Mouse (Mus musculus): ENCODE results near the gene Frem2. TPM values are rescaled to one million over a fixed set of nuclear protein-coding genes. Genes with fewer than 3 reads are reported as not detected.

The Frem2 gene
- polyA plus RNA-seq, 1 experiment from 2014 or later = 1.1 TPM

- no peak for ATAC-seq (replicated peaks)
- no peaks in the 10 kb centered on the region for H3K4me1 ChIP-seq
- no peak overlapping the region for H3K4me2 ChIP-seq (replicated peaks)
- no peaks in the 10 kb centered on the region for H3K9me3 ChIP-seq
- H3K36me3 ChIP-seq = no peaks in the 10 kb centered on the region
- H3K27ac ChIP-seq (replicated peaks) = no peak overlapping the region
- H3K4me3 ChIP-seq = no peak overlapping the region
- H3K9ac ChIP-seq (replicated peaks) = no peak overlapping the region
- no peaks in the 10 kb centered on the region for H3K27me3 ChIP-seq
- WGBS = 90% methylated on average over 6 of the region's 6 CpGs
Measured at GRCm38 (mm10) chr3:53532091-53532490, 125.1 kb downstream of the Frem2 start.

GRCm38 (mm10) chr3:53530305-53530704 is 126.8 kb downstream of the Frem2 start:
- Histone ChIP-seq H3K4me2 (replicated peaks) (no peak overlapping the region), H3K27ac (replicated peaks) (no peak overlapping the region), H3K9me3 (no peaks in the 10 kb centered on the region), H3K36me3 (no peaks in the 10 kb centered on the region), H3K4me1 (no peaks in the 10 kb centered on the region), H3K4me3 (no peak overlapping the region), H3K9ac (replicated peaks) (no peak overlapping the region), H3K27me3 (0 out of 2 replicates have a peak, but pooled peaks cover 3% of the 10 kb centered on the region)
- WGBS = 87% methylated on average over 6 of the region's 6 CpGs
- ATAC-seq (replicated peaks) = no peak

GRCm38 (mm10) chr3:53525737-53526136 is 131.4 kb downstream of the Frem2 start:
- H3K4me1 ChIP-seq = no peaks in the 10 kb centered on the region
- peak overlapping the region; percentile 40 for H3K4me3 ChIP-seq
- H3K27me3 ChIP-seq = 0 out of 2 replicates have a peak, but pooled peaks cover 3% of the 10 kb centered on the region
- H3K4me2 ChIP-seq (replicated peaks) = peak overlapping the region; percentile 56
- 0 out of 2 replicates have a peak overlapping the region, but pooled peaks have one; percentile 29 for H3K9ac ChIP-seq (replicated peaks)
- H3K27ac ChIP-seq (replicated peaks) = no peak overlapping the region
- no peaks in the 10 kb centered on the region for H3K36me3 ChIP-seq
- no peaks in the 10 kb centered on the region for H3K9me3 ChIP-seq
- WGBS = 20% methylated on average over 21 of the region's 21 CpGs
- ATAC-seq (replicated peaks) = peak; percentile 88

GRCm38 (mm10) chr3:53522794-53523193 is 134.4 kb downstream of the Frem2 start:
- Histone ChIP-seq H3K9ac (replicated peaks) (no peak overlapping the region), H3K36me3 (no peaks in the 10 kb centered on the region), H3K4me1 (no peaks in the 10 kb centered on the region), H3K9me3 (no peaks in the 10 kb centered on the region), H3K27me3 (0 out of 2 replicates have a peak, but pooled peaks cover 3% of the 10 kb centered on the region), H3K4me2 (replicated peaks) (no peak overlapping the region), H3K4me3 (no peak overlapping the region), H3K27ac (replicated peaks) (no peak overlapping the region)
- WGBS = 57% methylated on average over 10 of the region's 10 CpGs
- no peak for ATAC-seq (replicated peaks)

- Histone ChIP-seq H3K9me3 (no peaks in the 10 kb centered on the region), H3K4me1 (no peaks in the 10 kb centered on the region), H3K4me3 (no peak overlapping the region), H3K27me3 (no peaks in the 10 kb centered on the region), H3K9ac (replicated peaks) (no peak overlapping the region), H3K4me2 (replicated peaks) (no peak overlapping the region), H3K27ac (replicated peaks) (no peak overlapping the region), H3K36me3 (no peaks in the 10 kb centered on the region)
- ATAC-seq (replicated peaks) = 0 out of 2 replicates have a peak, but pooled peaks have one; percentile 19
- 85% methylated on average over 4 of the region's 4 CpGs for WGBS
Measured at GRCm38 (mm10) chr3:53514221-53515065, 142.7 kb downstream of the Frem2 start.

GRCm38 (mm10) chr3:53513096-53513495 is 144.1 kb downstream of the Frem2 start:
- 70% methylated on average over 5 of the region's 5 CpGs for WGBS
- no peak for ATAC-seq (replicated peaks)
- Histone ChIP-seq H3K27ac (replicated peaks) (no peak overlapping the region), H3K4me2 (replicated peaks) (no peak overlapping the region), H3K9ac (replicated peaks) (no peak overlapping the region), H3K27me3 (no peaks in the 10 kb centered on the region), H3K4me1 (no peaks in the 10 kb centered on the region), H3K36me3 (no peaks in the 10 kb centered on the region), H3K9me3 (no peaks in the 10 kb centered on the region), H3K4me3 (no peak overlapping the region)

- 69% methylated on average over 6 of the region's 6 CpGs for WGBS
- no peaks in the 10 kb centered on the region for H3K27me3 ChIP-seq
- H3K4me1 ChIP-seq = no peaks in the 10 kb centered on the region
- ATAC-seq (replicated peaks) = 0 out of 2 replicates have a peak, but pooled peaks have one; percentile 46
- H3K36me3 ChIP-seq = no peaks in the 10 kb centered on the region
- no peak overlapping the region for H3K9ac ChIP-seq (replicated peaks)
- no peak overlapping the region for H3K27ac ChIP-seq (replicated peaks)
- no peak overlapping the region for H3K4me2 ChIP-seq (replicated peaks)
- H3K4me3 ChIP-seq = no peak overlapping the region
- no peaks in the 10 kb centered on the region for H3K9me3 ChIP-seq
Measured at GRCm38 (mm10) chr3:53502428-53502827, 154.7 kb downstream of the Frem2 start.

- no peak overlapping the region for H3K4me3 ChIP-seq
- H3K36me3 ChIP-seq = no peaks in the 10 kb centered on the region
- no peak overlapping the region for H3K4me2 ChIP-seq (replicated peaks)
- H3K27me3 ChIP-seq = no peaks in the 10 kb centered on the region
- no peaks in the 10 kb centered on the region for H3K9me3 ChIP-seq
- no peaks in the 10 kb centered on the region for H3K4me1 ChIP-seq
- no peak overlapping the region for H3K9ac ChIP-seq (replicated peaks)
- 89% methylated on average over 6 of the region's 6 CpGs for WGBS
- H3K27ac ChIP-seq (replicated peaks) = no peak overlapping the region
- ATAC-seq (replicated peaks) = no peak
Measured at GRCm38 (mm10) chr3:53498351-53498905, 158.7 kb downstream of the Frem2 start.

GRCm38 (mm10) chr3:53488353-53488752 is 168.8 kb downstream of the Frem2 start, which contains the start of gene Stoml3:
Gene Stoml3, plus strand, starts transcription at chr3:53488653.
- Histone ChIP-seq H3K9me3 (no peaks in the 10 kb centered on the region), H3K27ac (replicated peaks) (no peak within 1 kb of the TSS), H3K4me1 (no peaks in the 10 kb centered on the region), H3K27me3 (no peaks in the 10 kb centered on the region), H3K4me2 (replicated peaks) (no peak within 1 kb of the TSS), H3K36me3 (no peaks in the 10 kb centered on the region), H3K4me3 (no peak within 1 kb of the TSS), H3K9ac (replicated peaks) (no peak within 1 kb of the TSS)
- 78% methylated on average over 6 of the region's 6 CpGs for WGBS
- no peak for ATAC-seq (replicated peaks)

GRCm38 (mm10) chr3:53486996-53487576 is 170.1 kb downstream of the Frem2 start:
- Histone ChIP-seq H3K9me3 (no peaks in the 10 kb centered on the region), H3K27me3 (no peaks in the 10 kb centered on the region), H3K4me1 (no peaks in the 10 kb centered on the region), H3K36me3 (peaks cover 9% of the 10 kb centered on the region), H3K4me2 (replicated peaks) (no peak overlapping the region), H3K9ac (replicated peaks) (no peak overlapping the region), H3K27ac (replicated peaks) (no peak overlapping the region), H3K4me3 (no peak overlapping the region)
- 84% methylated on average over 9 of the region's 9 CpGs for WGBS
- ATAC-seq (replicated peaks) = no peak

- Histone ChIP-seq H3K36me3 (peaks cover 13% of the 10 kb centered on the region), H3K27me3 (no peaks in the 10 kb centered on the region), H3K4me1 (no peaks in the 10 kb centered on the region), H3K27ac (replicated peaks) (no peak overlapping the region), H3K4me3 (no peak overlapping the region), H3K9ac (replicated peaks) (no peak overlapping the region), H3K4me2 (replicated peaks) (no peak overlapping the region), H3K9me3 (no peaks in the 10 kb centered on the region)
- 89% methylated on average over 10 of the region's 10 CpGs for WGBS
- ATAC-seq (replicated peaks) = no peak
Measured at GRCm38 (mm10) chr3:53486561-53486960, 170.6 kb downstream of the Frem2 start.

GRCm38 (mm10) chr3:53483414-53484059 is 173.6 kb downstream of the Frem2 start:
- Histone ChIP-seq H3K4me1 (no peaks in the 10 kb centered on the region), H3K9ac (replicated peaks) (no peak overlapping the region), H3K4me3 (no peak overlapping the region), H3K36me3 (peaks cover 39% of the 10 kb centered on the region), H3K9me3 (no peaks in the 10 kb centered on the region), H3K4me2 (replicated peaks) (no peak overlapping the region), H3K27me3 (no peaks in the 10 kb centered on the region), H3K27ac (replicated peaks) (no peak overlapping the region)
- no peak for ATAC-seq (replicated peaks)
- 91% methylated on average over 8 of the region's 8 CpGs for WGBS

All from forebrain, embryonic 15.5 days (tissue).